Mouse (Mus musculus): ENCODE results near the gene Gipc3.
A peak's percentile ranks its signal among the peaks of the same experiment; 100 is the strongest.

Gene Gipc3

DNA sequence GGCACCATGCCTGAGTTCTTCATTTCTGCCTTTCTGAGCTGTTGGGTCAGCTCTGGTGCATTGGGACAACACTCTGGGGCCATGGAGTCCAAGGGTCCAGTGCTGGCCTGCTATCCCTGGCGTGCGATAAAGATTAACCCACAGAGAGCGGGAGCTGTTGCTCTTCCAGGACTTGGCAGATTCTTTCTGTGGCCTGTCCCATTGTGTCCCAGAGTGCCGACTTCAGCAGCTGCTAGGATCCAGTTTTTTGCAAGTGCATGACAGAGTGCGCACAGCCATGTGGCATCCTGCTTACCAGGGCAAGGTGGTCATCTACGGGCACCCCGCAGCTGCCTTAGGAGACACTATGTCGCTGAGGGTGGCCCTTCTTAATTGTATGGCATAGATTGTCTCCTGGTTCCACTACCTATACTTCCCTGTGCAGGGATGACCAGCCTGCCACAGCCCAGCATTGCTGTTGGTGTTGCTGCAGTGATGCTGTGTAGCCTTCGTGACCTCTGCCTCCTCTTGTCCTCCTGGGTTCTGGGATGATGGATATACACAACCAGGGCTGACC is 42.6 kb downstream of the Gipc3 start:
- DNase-seq (ENCODE audit: low read depth, low spot score) = no peak

DNA sequence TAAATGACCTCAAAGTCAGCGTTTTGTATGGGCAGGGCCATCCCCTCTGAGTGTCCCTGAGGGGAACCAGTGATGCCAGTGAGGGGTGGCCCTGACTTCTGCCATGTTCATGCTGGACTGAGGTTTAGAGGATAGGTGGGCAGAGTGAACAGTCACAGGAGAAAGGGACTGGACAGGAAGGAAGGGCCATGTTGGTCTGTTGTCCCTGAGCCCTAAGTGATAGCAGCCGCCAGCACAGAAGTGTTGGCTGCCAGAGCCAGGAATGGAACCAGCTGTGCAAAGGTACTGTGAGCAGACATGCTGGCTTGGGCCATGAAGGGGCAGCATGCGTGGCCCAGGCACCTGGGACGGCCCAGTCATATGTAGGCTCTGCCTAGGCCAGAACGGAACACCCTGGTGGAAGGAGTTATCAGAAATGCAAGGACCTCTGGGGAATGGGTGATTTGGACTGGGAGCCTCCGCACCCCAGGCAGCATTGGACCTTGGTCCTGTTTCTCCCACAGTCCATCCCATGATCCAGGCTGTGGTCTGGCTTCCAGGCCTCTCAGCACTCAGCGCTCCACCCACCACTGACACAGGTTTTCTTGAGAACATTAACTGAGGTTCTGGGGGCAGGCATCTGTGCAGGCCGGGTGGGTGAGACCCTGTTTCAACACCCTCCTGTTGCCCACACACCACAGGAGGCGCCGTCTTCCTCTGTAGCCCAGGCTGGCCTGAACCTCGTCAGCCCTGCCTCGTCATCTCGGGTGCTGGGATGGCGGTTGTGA is 43.3 kb downstream of the Gipc3 start:
- no peak for DNase-seq (ENCODE audit: low read depth, low spot score)

DNA sequence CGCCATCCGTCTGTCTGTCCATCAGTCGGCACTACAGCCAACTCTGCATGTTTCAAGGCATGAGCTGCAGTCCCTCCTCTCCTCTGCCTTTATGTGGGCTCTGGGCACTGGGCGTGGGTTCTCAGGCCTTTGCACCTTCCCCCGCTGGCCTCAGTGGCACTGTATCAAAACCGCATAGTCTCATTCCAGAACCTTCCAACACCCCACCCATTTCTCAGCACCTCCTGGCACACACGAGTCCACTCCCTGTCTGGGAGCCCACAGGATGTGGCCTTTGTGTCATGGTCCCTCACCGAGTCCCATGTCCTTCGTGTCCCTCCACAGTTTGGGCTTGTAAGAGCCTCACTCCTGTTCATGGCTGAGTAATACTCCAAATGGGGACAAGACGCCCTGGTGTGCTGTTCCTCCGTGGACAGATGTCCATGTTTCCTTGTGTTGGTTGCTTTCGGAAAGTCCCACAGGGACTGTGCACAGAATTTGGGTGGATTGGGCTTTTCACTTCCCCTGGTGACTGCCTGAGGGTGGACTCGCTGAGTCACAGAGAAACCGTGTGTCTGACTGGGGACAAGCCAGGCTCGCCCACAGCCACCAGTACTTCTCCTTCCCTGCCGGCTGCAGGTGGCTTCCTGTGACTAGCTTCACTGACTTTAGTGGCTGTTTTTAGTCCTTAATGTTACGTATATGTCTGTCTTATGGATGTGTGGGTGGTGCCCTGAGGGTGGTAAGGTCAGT is 44.5 kb downstream of the Gipc3 start:
- no peak for DNase-seq (ENCODE audit: low read depth, low spot score)

DNA sequence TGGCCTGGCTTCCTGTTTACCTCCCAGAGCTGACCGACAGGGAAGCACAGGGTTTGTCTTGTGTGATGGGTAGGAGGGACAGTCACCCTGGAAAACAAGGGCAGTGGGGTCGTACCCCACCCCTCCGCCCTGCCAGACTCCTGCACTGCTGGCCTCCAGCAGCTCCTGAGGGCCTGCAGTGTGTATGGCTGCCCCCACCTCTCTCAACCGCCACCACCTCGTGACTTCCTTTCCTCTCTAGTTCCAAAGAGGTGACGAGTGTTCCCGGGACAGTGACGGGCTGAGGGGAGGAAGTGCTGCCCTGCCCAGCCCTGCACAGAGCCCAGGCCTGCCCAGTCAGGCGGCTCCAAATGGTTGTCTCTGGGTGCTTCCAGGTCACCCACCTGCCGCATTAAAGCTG is 45.2 kb downstream of the Gipc3 start:
- DNase-seq (ENCODE audit: low read depth, low spot score) = no peak

DNA sequence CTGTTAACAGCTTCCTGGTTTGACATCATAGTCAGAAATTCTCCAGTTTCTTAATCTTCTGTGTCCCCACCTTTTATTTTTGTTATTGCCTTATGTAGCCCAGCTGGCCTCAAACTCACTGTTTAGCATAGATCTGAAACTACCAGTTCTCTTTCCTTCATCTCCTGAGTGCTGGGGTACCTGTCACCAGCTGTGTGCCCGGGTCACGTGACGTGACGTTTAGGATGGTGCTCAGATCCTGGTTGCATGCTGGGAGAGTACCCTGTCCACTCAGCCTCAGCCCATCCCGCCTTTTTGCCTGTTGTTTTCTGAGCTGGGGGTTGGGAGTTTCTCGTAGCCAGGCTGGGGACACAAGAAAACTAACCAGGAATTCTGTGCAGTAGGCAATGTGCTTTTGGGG is 45.8 kb downstream of the Gipc3 start:
- DNase-seq (ENCODE audit: low read depth, low spot score) = no peak

DNA sequence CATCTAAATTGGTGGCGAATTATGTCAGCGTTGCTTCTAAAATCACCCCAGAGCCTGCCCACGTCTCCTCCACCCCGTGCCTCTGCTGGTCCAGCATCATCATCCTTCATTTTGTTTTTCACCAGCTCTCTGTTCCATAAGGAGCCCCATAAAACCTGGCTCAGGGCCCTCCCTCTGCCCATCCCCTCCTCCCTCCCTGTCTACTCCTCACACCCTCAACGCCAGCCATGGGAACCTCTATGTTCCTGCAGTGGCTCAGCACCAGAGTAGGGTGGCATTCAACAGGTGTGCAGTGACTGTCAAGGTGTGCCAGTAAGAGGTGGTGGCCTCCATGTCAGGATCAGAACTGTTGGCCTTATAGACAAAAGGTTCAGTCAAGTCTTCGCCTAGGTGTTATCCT is 47.9 kb downstream of the Gipc3 start:
- no peak for DNase-seq (ENCODE audit: low read depth, low spot score)

DNA sequence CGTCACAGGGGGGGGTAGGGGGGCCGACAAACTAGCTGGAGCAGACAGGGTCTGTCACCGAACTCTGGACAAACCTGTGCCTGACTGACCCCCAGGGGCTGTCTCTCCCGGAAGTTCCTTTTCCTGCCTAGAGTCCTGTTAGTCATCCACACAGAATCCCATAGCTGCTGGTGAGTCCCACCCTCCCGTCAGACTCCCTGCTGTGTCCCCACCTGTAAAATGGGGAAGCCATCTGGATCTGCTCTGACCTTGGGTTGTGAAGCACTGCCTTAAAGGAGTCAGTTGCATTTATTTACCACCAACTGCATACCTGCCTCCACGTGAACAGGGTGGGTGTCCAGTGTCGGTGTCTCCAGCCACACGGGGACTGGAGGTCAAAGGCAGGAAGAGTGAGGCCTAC is 48.6 kb downstream of the Gipc3 start:
- no peak for DNase-seq (ENCODE audit: low read depth, low spot score)

DNA sequence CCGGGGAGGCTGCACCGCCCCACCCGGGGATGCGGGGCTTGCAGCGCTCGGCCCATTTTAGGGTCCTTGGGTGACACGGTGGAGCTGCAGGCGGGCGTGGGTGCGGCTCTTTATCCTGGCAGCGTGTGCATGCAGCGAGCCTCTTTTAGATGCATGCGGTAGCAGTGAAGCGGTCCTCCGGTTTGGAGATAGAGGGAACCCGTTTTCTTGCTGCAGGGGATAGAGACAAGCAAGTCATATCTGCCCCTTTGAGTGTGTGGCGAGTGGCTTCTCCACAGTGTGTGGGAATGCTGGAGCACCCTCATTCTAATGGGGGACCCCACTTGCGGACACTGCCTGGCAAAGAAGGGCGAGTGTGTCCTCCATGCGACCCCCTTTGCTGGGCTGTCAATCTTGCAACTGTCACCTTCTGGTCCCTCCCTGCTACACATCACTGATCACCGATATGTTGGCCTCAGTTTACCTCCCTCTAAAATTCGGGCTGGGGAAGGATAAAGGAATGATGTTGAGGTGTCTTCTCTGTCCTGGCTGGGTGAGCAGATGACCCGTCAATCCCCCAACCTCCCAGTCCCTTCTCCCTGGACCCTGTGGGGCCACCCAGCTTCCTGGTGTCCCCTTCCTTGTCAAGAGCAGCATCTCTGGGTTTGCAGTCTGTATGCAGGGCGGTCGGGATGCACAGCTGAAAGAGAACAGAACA is 49.6 kb downstream of the Gipc3 start:
- no peak for DNase-seq (ENCODE audit: low read depth, low spot score)

DNA sequence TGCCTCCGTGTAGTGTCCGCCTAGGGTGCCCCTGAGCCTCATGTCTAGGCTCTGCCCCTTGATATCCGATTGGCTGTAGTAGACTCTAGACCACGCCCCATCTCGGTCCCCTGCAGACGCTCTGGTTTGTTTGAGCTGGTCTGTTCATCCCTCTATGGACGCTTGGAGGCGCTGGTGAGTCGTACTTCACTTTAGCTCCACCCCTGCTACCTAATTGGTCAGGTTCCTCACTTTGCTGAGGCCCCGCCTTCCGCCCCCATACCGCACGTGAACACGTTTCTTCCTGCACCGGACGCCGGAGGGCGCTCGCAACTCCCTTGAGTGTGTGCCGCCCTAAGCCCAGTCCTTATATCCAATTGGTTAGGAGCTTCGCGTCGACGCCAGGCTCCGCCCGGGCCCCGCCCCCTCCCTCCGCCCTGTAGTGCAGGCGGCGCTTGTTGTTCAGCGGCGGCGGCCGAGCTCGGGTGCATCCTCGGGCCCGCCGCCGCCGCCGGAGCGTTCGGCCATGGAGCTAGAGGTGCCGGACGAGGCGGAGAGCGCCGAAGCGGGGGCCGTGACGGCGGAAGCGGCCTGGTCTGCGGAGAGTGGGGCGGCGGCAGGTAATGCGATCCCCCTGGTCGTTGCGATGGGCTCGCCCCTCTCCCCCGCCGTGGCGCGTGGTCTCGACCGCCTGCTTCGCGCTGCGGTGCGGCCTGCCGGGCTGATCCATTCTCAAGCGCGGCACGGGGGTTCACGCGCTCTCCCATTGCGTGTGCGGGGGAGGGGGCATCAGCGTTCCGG is 50.3 kb downstream of the Gipc3 start, which contains the start of gene Pip5k1c:
Pip5k1c (plus strand) TSS at position 410 of the 780 bp plus-strand sequence.
- DNase-seq (ENCODE audit: low read depth, low spot score) = peak; percentile 96

DNA sequence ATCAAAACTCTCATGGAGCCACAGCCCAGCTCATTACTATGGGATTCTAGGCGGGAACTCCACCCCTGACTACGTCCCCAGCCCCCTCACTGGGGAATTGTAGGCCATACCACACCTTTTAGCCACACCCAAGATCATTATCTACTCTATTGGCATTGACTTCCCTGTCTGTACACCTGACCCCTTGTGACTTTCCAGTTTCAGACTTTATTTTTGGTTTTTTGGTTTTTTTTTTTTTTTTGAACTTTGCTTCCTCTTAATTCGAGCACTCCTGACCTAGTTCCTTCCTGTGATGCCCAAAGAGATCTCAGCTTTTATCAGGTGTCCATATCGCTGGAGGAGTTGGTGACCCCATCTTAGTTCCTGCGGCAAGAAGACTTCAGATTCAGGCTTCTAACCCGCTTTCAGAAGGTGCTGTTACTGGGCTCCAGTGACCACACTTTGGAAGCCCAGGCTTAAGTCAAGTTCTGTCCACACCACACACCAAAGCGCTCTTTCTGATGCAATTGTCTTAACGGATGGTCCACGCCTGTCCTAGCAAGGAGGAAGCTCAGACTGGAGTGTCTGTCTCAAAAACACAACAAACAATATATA is 51.5 kb downstream of the Gipc3 start, which contains the start of gene Tjp3:
Tjp3 (minus strand) TSS at position 71 of the 594 bp plus-strand sequence.
- no peak for DNase-seq (ENCODE audit: low read depth, low spot score)

DNA sequence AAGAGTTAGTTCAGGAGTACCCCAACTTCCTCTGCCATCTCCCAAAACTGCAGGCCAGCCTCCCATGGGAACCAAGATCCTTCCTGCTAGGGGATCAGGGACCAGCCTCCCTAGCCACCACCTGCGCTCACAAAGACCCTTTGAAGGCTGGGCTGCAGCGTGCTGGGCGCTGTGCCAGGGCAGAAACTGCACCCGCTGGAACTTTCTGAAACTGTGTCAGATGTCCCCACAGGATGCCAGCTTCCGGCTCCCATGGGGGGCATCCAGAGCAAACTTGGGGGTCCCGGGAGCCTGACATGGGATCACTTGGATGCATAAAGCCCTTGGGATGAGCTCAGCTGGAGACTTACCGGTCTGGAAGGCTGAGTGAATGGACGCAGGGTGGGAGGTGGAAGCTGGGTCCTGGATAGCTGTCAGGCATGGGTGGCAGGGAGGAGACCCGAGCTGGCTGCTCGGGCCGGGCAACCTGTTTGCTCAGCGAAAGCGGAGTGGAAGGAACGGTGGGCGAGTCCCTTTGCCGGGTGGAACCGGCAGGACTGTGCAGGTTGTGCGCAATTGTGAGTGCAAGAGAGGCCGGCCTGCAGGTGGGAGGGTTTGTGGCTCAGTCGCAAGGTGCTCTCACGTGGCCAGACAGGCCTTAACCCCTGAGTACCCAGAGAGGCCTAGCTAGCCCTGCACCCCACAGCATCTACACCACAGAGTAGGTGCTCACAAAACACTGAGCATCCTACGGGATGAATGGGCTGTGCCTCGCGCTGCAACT is 52.2 kb downstream of the Gipc3 start:
- DNase-seq (ENCODE audit: low read depth, low spot score) = no peak

DNA sequence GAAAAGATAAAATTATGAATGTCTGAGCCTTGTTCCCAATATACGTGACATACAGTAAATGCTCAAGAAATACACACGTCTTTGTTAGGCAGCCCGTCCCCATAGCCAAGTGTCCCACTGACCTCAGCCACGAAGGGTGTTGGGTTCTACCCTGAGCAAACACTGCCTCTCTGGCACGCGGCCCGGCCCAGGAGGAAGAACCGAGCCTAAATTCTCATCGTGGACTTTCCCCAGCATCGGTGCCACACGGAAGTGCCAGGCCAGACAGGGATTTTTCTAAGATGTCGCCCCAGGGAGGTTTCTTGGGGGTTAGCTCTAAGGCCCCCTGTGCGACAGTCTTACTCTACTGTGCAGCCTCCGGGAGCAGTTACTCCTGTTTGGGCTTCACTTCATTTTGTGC is 53.3 kb downstream of the Gipc3 start:
- DNase-seq (ENCODE audit: low read depth, low spot score) = no peak

DNA sequence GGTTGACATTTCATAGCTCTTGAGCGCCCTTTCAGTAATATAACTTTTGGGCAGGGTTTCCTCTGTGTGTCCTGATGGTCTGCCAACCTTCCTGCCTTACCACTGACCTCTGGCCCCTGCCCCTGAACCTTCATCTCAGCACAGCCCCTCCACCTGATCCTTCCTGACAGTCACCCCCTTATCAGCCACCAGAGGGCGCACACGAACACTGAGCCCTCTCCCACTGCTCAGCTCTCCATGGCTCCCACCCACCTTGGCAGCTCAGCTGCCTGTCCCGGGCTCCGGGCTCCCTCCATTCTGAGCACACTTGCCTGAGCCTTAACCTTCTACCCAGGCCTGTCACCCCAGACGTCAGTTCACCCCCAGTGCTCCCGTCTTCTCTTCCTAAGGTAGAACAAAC is 53.8 kb downstream of the Gipc3 start:
- DNase-seq (ENCODE audit: low read depth, low spot score) = no peak

DNA sequence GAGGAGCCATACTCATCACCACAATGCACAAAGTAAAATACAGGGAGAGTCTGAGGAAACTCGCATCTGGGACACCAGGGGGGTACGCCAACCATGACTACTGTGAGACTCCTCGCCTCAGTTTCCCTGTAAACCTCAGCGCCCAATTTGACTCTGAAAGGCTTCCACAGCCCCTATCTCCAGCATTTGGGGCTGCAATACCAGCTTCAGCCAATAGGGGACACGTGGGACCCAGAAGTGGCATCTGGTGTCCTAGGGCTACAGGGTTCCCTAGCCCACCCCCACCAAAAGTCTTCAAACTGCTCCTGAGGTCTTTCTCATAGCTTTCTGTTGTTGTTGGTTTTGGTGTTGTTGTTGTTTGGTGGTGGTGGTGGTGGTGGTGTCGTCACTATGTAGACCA is 54.5 kb downstream of the Gipc3 start:
- DNase-seq (ENCODE audit: low read depth, low spot score) = no peak

DNA sequence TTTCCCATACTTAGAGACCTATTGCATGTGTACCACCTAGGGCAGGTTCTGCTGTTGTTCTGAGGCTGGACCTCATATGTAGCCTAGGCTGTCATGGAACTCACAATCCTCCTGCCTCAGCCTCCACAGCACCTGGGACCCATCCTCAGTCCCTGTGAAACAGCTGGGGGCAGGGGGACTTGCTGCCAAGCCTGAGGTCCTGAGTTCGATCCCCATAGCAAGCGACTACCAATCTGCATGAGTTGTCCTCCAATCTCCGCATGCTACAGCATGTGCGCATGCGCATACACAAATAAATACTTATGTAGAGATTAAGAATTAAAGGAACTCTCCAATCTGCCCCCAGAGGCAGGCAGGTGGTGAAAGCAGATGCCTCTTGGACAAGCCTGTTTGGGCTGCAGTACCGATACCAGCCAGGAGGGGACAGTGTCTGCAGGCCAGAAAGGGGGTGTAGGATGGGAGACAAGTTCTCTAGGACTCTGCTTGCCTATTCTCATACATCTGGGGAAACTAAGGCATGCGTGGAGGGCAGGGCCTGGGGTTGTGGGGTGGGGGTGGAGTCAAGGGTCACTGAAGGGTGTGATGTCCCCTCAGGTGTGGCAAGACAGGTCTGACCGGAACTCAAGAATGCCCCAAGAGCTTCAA is 55.4 kb downstream of the Gipc3 start:
- DNase-seq (ENCODE audit: low read depth, low spot score) = no peak

DNA sequence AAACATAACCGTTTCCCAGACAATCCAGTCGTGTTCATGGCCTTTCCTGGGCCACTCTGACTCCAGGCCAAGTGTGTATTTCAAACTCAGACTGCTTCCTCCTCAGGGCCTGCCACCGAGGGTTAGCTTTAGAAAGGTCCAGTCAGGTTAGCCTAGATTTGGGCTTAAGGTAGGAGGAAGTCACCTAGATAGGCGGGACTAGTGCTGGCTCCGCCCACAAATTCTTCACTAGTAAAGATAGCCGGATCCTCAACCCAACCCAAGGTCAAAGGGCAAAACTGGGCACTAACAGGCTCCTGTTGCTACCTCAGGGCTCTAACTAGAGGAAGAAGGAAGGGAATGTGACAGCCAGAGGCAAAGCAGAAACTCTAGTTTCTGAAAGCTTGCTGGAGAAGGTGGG is 56.5 kb downstream of the Gipc3 start:
- no peak for DNase-seq (ENCODE audit: low read depth, low spot score)

DNA sequence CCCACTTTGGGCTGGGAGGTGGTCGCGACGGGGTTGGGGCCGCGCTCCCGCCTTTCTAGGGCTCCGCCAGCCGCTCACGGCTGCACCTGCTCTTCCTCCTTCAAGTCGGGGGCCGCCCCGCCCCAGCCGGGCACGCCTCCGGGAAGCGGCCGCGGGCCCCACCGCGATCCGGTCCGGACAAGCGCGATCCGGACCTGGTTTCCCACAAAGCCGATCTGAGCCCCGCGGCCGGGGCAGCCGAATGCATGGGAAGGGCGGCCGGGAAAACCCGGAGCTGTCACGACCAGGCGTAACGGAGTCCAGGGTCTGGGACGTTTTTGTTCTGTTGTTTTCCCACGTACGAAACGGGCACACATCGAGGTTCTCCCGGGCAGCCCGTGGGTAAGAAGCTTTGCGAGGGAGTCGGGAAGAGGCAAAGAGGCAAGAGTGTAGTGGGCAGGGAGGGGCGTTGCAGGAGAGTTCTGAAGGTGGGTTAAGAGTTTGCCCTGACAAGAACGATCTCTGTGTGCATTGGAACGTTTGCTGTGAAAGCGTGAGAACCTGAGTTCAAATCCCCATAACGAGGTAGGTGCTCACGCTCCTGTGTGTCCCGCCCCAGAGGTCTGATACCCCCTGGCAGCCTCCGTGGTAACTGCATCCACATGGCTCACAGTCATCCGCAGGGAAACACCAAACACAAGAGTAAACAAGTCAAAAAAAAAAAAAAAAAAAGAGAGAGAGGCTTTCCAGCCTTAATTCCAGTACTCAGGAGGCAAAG is 57.2 kb downstream of the Gipc3 start:
- peak; percentile 64 for DNase-seq (ENCODE audit: low read depth, low spot score)

Data from brain, embryonic 18.5 days (tissue).